31 mouse cellular contexts compared by ENCODE assay signal in the genomic region with DNA sequence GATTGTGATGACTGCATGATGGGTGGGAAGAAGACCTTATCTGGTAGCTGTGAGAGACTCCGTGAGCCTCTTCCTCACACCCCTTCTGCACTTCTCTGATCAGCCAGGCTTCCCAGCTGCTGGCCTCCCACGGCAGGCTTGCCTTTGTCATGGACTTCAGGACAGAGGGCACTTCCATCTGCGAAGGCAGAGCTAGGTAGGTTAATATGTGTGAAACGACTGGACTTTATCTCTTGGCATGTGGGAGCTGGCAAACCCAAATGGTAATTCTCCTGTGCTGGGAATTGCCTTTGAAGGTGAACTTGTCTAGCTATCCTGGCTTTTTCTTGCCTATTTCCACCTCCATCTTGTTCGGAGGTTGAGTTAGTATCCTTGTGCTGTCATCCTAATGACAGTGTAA. TPM values are rescaled to one million over a fixed set of nuclear protein-coding genes. Genes with fewer than 3 reads are reported as not detected.
DNase-seq lines count a peak whose midpoint lies in the region; ATAC-seq and TF ChIP-seq lines count a peak whose summit lies in the region.
"Had no signal": no experiment of that assay in that cellular context is flagged by ENCODE, and none has a peak within 500 bp of the region (broad histone marks: within the 10 kb centered on the region; RNA-seq: fewer than 3 reads in every experiment).

No protein-coding gene starts in this region.

- peaks cover 10% of the 10 kb centered on the region for H3K4me1 ChIP-seq in kidney, adult 2 months (ENCODE audit: control insufficient read depth, insufficient read depth, low read length)
- peaks cover 6% of the 10 kb centered on the region for H3K4me1 ChIP-seq in kidney, embryonic 15.5 days
- no peaks in the 10 kb centered on the region for H3K4me1 ChIP-seq in intestine, postnatal 0 days (replicated peaks; ENCODE audit: control insufficient read depth, insufficient read depth, low read length)

- no peak for TF ChIP-seq CTCF in kidney, adult 2 months (conservative IDR thresholded peaks at IDR 0.05; ENCODE audit: insufficient read depth, insufficient read length, low read depth, low read length)
- no peak for TF ChIP-seq CTCF in intestine, postnatal 0 days (IDR thresholded peaks at IDR 0.05; ENCODE audit: low read depth)

- H3K4me2 ChIP-seq in kidney, embryonic 15.5 days = no peak overlapping the region
- H3K4me2 ChIP-seq in intestine, postnatal 0 days (replicated peaks; ENCODE audit: low read depth) = no peak overlapping the region
- H3K4me2 ChIP-seq: heart, embryonic 13.5 days; hindbrain, embryonic 14.5 days had no signal

- H3K36me3 ChIP-seq in kidney, adult 2 months (ENCODE audit: control insufficient read depth, insufficient read depth, low read length) = no peaks in the 10 kb centered on the region
- no peaks in the 10 kb centered on the region for H3K36me3 ChIP-seq in kidney, embryonic 15.5 days
- H3K36me3 ChIP-seq in intestine, postnatal 0 days (ENCODE audit: control insufficient read depth, insufficient read depth) = no peaks in the 10 kb centered on the region
- H3K36me3 ChIP-seq: forebrain, embryonic 10.5 days; heart, embryonic 10.5 days; heart, embryonic 13.5 days had no signal

- H3K27ac ChIP-seq in kidney, adult 2 months (ENCODE audit: insufficient read depth, low read depth, low read length) = peak overlapping the region; percentile 51; the same call in 1 of the 2 replicates
- H3K27ac ChIP-seq in kidney, embryonic 15.5 days = no peak overlapping the region
- no peak overlapping the region for H3K27ac ChIP-seq in intestine, postnatal 0 days (ENCODE audit: low read depth, low read length)
- H3K27ac ChIP-seq: forebrain, embryonic 10.5 days; heart, adult 2 months; heart, embryonic 10.5 days; heart, embryonic 13.5 days; hindbrain, embryonic 14.5 days; hindbrain, postnatal 0 days had no signal

- H3K27me3 ChIP-seq in kidney, adult 2 months (replicated peaks; ENCODE audit: control insufficient read depth, insufficient read depth, low read length) = no peaks in the 10 kb centered on the region
- no peaks in the 10 kb centered on the region for H3K27me3 ChIP-seq in kidney, embryonic 15.5 days
- H3K27me3 ChIP-seq in intestine, postnatal 0 days (replicated peaks; ENCODE audit: control insufficient read depth, insufficient read depth, low read length) = no peaks in the 10 kb centered on the region
- H3K27me3 ChIP-seq: heart, embryonic 13.5 days had no signal

- no peak for ATAC-seq in kidney, embryonic 15.5 days (replicated peaks; ENCODE audit: low FRiP score)
- no peak for ATAC-seq in intestine, postnatal 0 days
- ATAC-seq: activated CD4-positive, CD25-positive, alpha-beta regulatory T cell, adult 4 months; forebrain, embryonic 14.5 days; forebrain, postnatal 0 days; hindbrain, postnatal 0 days had no signal

- no peak for TF ChIP-seq POLR2A in kidney, adult 2 months (IDR thresholded peaks at IDR 0.05; ENCODE audit: low read depth, low read length)

- no peaks in the 10 kb centered on the region for H3K9me3 ChIP-seq in kidney, embryonic 15.5 days (replicated peaks)
- no peaks in the 10 kb centered on the region for H3K9me3 ChIP-seq in intestine, postnatal 0 days (ENCODE audit: control insufficient read depth)
- H3K9me3 ChIP-seq: forebrain, embryonic 10.5 days; heart, embryonic 10.5 days; heart, embryonic 13.5 days had no signal

- no peak overlapping the region for H3K9ac ChIP-seq in kidney, embryonic 15.5 days
- H3K9ac ChIP-seq in intestine, postnatal 0 days (ENCODE audit: low read depth, low read length) = no peak overlapping the region
- H3K9ac ChIP-seq: forebrain, postnatal 0 days; heart, embryonic 13.5 days; hindbrain, embryonic 14.5 days had no signal

- 50% methylated on average over 5 of the region's 5 CpGs for WGBS in kidney, adult 2 months
- 76% methylated on average over 5 of the region's 5 CpGs for WGBS in kidney, embryonic 15.5 days
- WGBS in intestine, postnatal 0 days = 56% methylated on average over 5 of the region's 5 CpGs

- no peak overlapping the region for H3K4me3 ChIP-seq in kidney, adult 2 months (ENCODE audit: insufficient read depth, low read depth, low read length)
- no peak overlapping the region for H3K4me3 ChIP-seq in kidney, embryonic 15.5 days (replicated peaks)
- H3K4me3 ChIP-seq in intestine, postnatal 0 days (ENCODE audit: low read depth, low read length) = no peak overlapping the region
- H3K4me3 ChIP-seq: forebrain, embryonic 10.5 days; heart, adult 2 months; heart, embryonic 10.5 days; heart, embryonic 13.5 days had no signal

- peak; percentile 85 for DNase-seq in kidney, adult 2 months
- peak; percentile 81 for DNase-seq in kidney, adult 9 months
- peak; percentile 30 for DNase-seq in kidney, postnatal 10 days
- DNase-seq in kidney, postnatal 36 days = peak; percentile 68 to 74
- no peak for DNase-seq in thymus, postnatal 0 days (ENCODE audit: low spot score)
- DNase-seq: adrenal gland, adult 8-10 months; adrenal gland, postnatal 25 days; cerebellum, adult 18-20 months; cerebellum, adult 9-10 months; cerebellum, postnatal 14 days; forebrain, postnatal 0 days; gastrocnemius, postnatal 25 days; heart, adult 2 months; heart, postnatal 14 days; heart, postnatal 4 days had no signal

RNA-seq across cellular contexts. Expression of a gene that starts 5.6 kb away (rescaled TPM):
- 12.1 and 12.8 TPM in 2 replicates for polyA plus RNA-seq in kidney, adult 2 months (2012; rRNA removed)
- 5.6 and 6.2 TPM in 2 replicates for polyA plus RNA-seq in kidney, embryonic 15.5 days (2015; fragmentation: Nextera tagmentation; extraction: Ambion mirVana)
- polyA plus RNA-seq in intestine, postnatal 0 days (2015; fragmentation: Nextera tagmentation; extraction: Ambion mirVana) = 9.8 and 10.7 TPM in 2 replicates
- polyA plus RNA-seq in thymus, postnatal 0 days (2015; fragmentation: Nextera tagmentation; extraction: Ambion mirVana) = 2.4 and 3.0 TPM in 2 replicates

RNA-seq across cellular contexts. Expression of a gene that starts 24.3 kb away (rescaled TPM):
- not detected in 2 replicates for polyA plus RNA-seq in kidney, adult 2 months (2012; rRNA removed)
- polyA plus RNA-seq in kidney, embryonic 15.5 days (2015; fragmentation: Nextera tagmentation; extraction: Ambion mirVana) = not detected in 2 replicates
- not detected in 2 replicates for polyA plus RNA-seq in intestine, postnatal 0 days (2015; fragmentation: Nextera tagmentation; extraction: Ambion mirVana)
- not detected in 2 replicates for polyA plus RNA-seq in thymus, postnatal 0 days (2015; fragmentation: Nextera tagmentation; extraction: Ambion mirVana)
- polyA plus RNA-seq: activated CD4-positive, CD25-positive, alpha-beta regulatory T cell, adult 4 months; brain, embryonic 14.5 days; C2C12; embryonic facial prominence, embryonic 11.5 days; embryonic facial prominence, embryonic 14.5 days; forebrain, embryonic 10.5 days; forebrain, embryonic 14.5 days; forebrain, postnatal 0 days; frontal cortex, adult 2 months; heart, adult 2 months; heart, embryonic 13.5 days; heart, embryonic 16.5 days; hindbrain, embryonic 11.5 days; hindbrain, embryonic 14.5 days; hindbrain, postnatal 0 days had no signal

RNA-seq across cellular contexts. Expression of a gene that starts 33.4 kb away (rescaled TPM):
- polyA plus RNA-seq in kidney, adult 2 months (2012; rRNA removed) = 13.2 and 14.0 TPM in 2 replicates
- 24.1 and 26.1 TPM in 2 replicates for polyA plus RNA-seq in kidney, embryonic 15.5 days (2015; fragmentation: Nextera tagmentation; extraction: Ambion mirVana)
- polyA plus RNA-seq in intestine, postnatal 0 days (2015; fragmentation: Nextera tagmentation; extraction: Ambion mirVana) = 7.3 and 7.4 TPM in 2 replicates
- 12.7 and 14.3 TPM in 2 replicates for polyA plus RNA-seq in thymus, postnatal 0 days (2015; fragmentation: Nextera tagmentation; extraction: Ambion mirVana)
- polyA plus RNA-seq: activated CD4-positive, CD25-positive, alpha-beta regulatory T cell, adult 4 months; C2C12 had no signal
